Mouse (Mus musculus): Measurements from ENCODE around the gene Igsf21. TPM values are rescaled to one million over a fixed set of nuclear protein-coding genes. Genes with fewer than 3 reads are reported as not detected.
A peak's percentile ranks its signal among the peaks of the same experiment; 100 is the strongest.

Gene Igsf21
- polyA plus RNA-seq, 1 experiment from 2014 or later = 109 TPM

GRCm38 (mm10) chr4:140147079-140147840 lies 99.3 kb downstream of the Igsf21 start:
- WGBS = 62% methylated on average over 15 of the region's 15 CpGs
- Histone ChIP-seq H3K4me2 (ENCODE audit: low read length) (no peak overlapping the region), H3K27me3 (replicated peaks; ENCODE audit: control insufficient read depth, insufficient read depth, low read length) (no peaks in the 10 kb centered on the region; the same call in 1 of the 2 replicates), H3K9ac (ENCODE audit: low read depth, low read length) (0 out of 2 replicates have a peak overlapping the region, but pooled peaks have one; percentile 5), H3K4me3 (ENCODE audit: low read length) (no peak overlapping the region), H3K4me1 (ENCODE audit: control insufficient read depth, insufficient read depth, low read depth, low read length) (peaks cover 13% of the 10 kb centered on the region), H3K36me3 (ENCODE audit: control insufficient read depth, insufficient read depth, low read length) (no peaks in the 10 kb centered on the region), H3K9me3 (ENCODE audit: control insufficient read depth, low read length) (no peaks in the 10 kb centered on the region), H3K27ac (ENCODE audit: low read depth, low read length) (peak overlapping the region; percentile 53; the same call in 1 of the 2 replicates)
- no peak for ATAC-seq

- Histone ChIP-seq H3K27me3 (replicated peaks; ENCODE audit: control insufficient read depth, insufficient read depth, low read length) (no peaks in the 10 kb centered on the region), H3K9ac (ENCODE audit: low read depth, low read length) (no peak overlapping the region), H3K27ac (ENCODE audit: low read depth, low read length) (no peak overlapping the region), H3K9me3 (ENCODE audit: control insufficient read depth, low read length) (no peaks in the 10 kb centered on the region), H3K4me2 (ENCODE audit: low read length) (no peak overlapping the region), H3K4me3 (ENCODE audit: low read length) (no peak overlapping the region), H3K36me3 (ENCODE audit: control insufficient read depth, insufficient read depth, low read length) (no peaks in the 10 kb centered on the region), H3K4me1 (ENCODE audit: control insufficient read depth, insufficient read depth, low read depth, low read length) (peaks cover 13% of the 10 kb centered on the region)
- no peak for ATAC-seq
- 86% methylated on average over 10 of the region's 10 CpGs for WGBS
Observed at GRCm38 (mm10) chr4:140143884-140144525, 102.6 kb downstream of the Igsf21 start.

- no peak for ATAC-seq
- WGBS = 92% methylated on average over 6 of the region's 6 CpGs
Observed at GRCm38 (mm10) chr4:140143178-140143577, 103.4 kb downstream of the Igsf21 start.

GRCm38 (mm10) chr4:140140485-140140884 lies 106.1 kb downstream of the Igsf21 start:
- H3K36me3 ChIP-seq (ENCODE audit: control insufficient read depth, insufficient read depth, low read length) = no peaks in the 10 kb centered on the region
- H3K27me3 ChIP-seq (replicated peaks; ENCODE audit: control insufficient read depth, insufficient read depth, low read length) = no peaks in the 10 kb centered on the region
- 64% methylated on average over 9 of the region's 9 CpGs for whole genome bisulfite sequencing
- H3K9me3 ChIP-seq (ENCODE audit: control insufficient read depth, low read length) = peaks cover 3% of the 10 kb centered on the region; the same call in 1 of the 2 replicates
- peaks cover 4% of the 10 kb centered on the region for H3K4me1 ChIP-seq (ENCODE audit: control insufficient read depth, insufficient read depth, low read depth, low read length)
- no peak overlapping the region for H3K4me2 ChIP-seq (ENCODE audit: low read length)
- no peak overlapping the region for H3K9ac ChIP-seq (ENCODE audit: low read depth, low read length)
- no peak for ATAC-seq
- H3K4me3 ChIP-seq (ENCODE audit: low read length) = no peak overlapping the region
- no peak overlapping the region for H3K27ac ChIP-seq (ENCODE audit: low read depth, low read length)

More at GRCm38 (mm10) chr4:140143178-140143577, 103.4 kb downstream of the Igsf21 start:
- H3K4me1 ChIP-seq (ENCODE audit: control insufficient read depth, insufficient read depth, low read depth, low read length) = peaks cover 12% of the 10 kb centered on the region
- no peak overlapping the region for H3K9ac ChIP-seq (ENCODE audit: low read depth, low read length)
- no peak overlapping the region for H3K4me3 ChIP-seq (ENCODE audit: low read length)
- H3K9me3 ChIP-seq (ENCODE audit: control insufficient read depth, low read length) = no peaks in the 10 kb centered on the region
- H3K4me2 ChIP-seq (ENCODE audit: low read length) = no peak overlapping the region
- no peaks in the 10 kb centered on the region for H3K27me3 ChIP-seq (replicated peaks; ENCODE audit: control insufficient read depth, insufficient read depth, low read length)
- H3K27ac ChIP-seq (ENCODE audit: low read depth, low read length) = no peak overlapping the region
- H3K36me3 ChIP-seq (ENCODE audit: control insufficient read depth, insufficient read depth, low read length) = no peaks in the 10 kb centered on the region

DNA sequence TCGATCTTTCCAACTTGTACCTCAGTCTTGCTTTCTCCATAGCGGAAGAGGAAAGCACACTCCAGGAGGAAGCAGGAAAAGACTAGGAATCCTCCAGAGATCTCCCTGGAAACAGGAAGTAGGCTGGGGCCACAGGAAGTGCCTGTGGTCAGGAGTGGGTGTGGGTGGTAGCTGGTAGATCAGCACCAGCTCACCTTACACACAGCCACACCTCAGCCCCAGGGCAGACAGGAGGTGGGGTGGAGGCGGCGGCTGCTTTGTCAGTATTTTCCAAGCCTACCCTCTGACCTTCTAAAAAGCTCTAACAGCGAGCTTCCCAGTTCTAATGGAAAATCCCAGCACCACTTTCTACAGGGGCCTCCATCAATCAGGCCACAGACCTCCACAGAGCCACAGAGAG lies 107.7 kb downstream of the Igsf21 start:
- no peak overlapping the region for H3K27ac ChIP-seq (ENCODE audit: low read depth, low read length)
- no peaks in the 10 kb centered on the region for H3K27me3 ChIP-seq (replicated peaks; ENCODE audit: control insufficient read depth, insufficient read depth, low read length)
- no peak overlapping the region for H3K4me3 ChIP-seq (ENCODE audit: low read length)
- ATAC-seq = no peak
- peaks cover 3% of the 10 kb centered on the region; the same call in 1 of the 2 replicates for H3K9me3 ChIP-seq (ENCODE audit: control insufficient read depth, low read length)
- H3K9ac ChIP-seq (ENCODE audit: low read depth, low read length) = no peak overlapping the region
- no peaks in the 10 kb centered on the region for H3K4me1 ChIP-seq (ENCODE audit: control insufficient read depth, insufficient read depth, low read depth, low read length)
- 57% methylated on average over 5 of the region's 5 CpGs for WGBS
- no peak overlapping the region for H3K4me2 ChIP-seq (ENCODE audit: low read length)
- H3K36me3 ChIP-seq (ENCODE audit: control insufficient read depth, insufficient read depth, low read length) = no peaks in the 10 kb centered on the region

DNA sequence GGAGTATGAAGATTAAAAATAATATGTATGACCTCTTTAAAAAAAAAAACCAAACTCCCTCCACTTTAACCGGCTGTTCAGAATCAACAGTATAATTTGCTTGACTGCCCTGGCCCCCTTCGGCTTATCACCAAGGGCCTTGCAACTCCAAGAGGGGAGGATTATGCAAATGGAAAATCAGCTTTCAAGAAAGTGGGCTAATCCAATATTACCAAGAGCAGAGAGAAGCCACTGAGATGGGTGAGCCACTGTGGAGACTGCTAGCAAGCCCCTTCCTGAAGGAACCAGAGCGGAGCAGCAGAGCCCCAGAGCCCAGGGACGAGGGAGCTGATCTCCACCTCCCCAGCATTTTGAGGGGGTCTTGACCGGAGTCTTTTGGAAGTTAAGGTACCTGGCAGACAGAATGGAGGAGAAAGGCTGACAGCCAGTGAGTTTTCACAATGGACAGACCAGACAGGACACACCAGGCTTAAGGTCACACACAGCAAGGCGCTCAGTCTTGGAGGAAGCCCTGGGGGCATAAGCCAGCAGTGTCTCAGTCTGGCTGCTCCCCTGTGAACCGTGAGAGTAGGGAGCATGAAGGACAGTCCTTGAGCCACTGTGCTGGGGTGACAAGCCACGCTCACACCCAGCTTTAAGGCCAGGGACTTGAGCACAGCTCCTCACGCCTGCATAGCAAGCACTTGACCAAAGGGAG lies 114.8 kb downstream of the Igsf21 start:
- Histone ChIP-seq H3K27me3 (replicated peaks; ENCODE audit: control insufficient read depth, insufficient read depth, low read length) (no peaks in the 10 kb centered on the region; the same call in 1 of the 2 replicates), H3K36me3 (ENCODE audit: control insufficient read depth, insufficient read depth, low read length) (no peaks in the 10 kb centered on the region), H3K4me1 (ENCODE audit: control insufficient read depth, insufficient read depth, low read depth, low read length) (peaks cover 13% of the 10 kb centered on the region), H3K4me3 (ENCODE audit: low read length) (no peak overlapping the region), H3K9me3 (ENCODE audit: control insufficient read depth, low read length) (peaks cover 3% of the 10 kb centered on the region; the same call in 1 of the 2 replicates), H3K9ac (ENCODE audit: low read depth, low read length) (peak overlapping the region; percentile 18; the same call in 1 of the 2 replicates), H3K4me2 (ENCODE audit: low read length) (no peak overlapping the region), H3K27ac (ENCODE audit: low read depth, low read length) (no peak overlapping the region)
- no peak for ATAC-seq
- 31% methylated on average over 9 of the region's 9 CpGs for WGBS

- no peak overlapping the region for H3K9ac ChIP-seq (ENCODE audit: low read depth, low read length)
- H3K27ac ChIP-seq (ENCODE audit: low read depth, low read length) = no peak overlapping the region
- ATAC-seq = peak; percentile 44; the same call in 1 of the 2 replicates
Observed at GRCm38 (mm10) chr4:140131201-140131600, 115.4 kb downstream of the Igsf21 start.

GRCm38 (mm10) chr4:140129553-140130275 lies 116.9 kb downstream of the Igsf21 start:
- Histone ChIP-seq H3K4me3 (ENCODE audit: low read length) (no peak overlapping the region), H3K4me1 (ENCODE audit: control insufficient read depth, insufficient read depth, low read depth, low read length) (peaks cover 14% of the 10 kb centered on the region), H3K9ac (ENCODE audit: low read depth, low read length) (no peak overlapping the region), H3K9me3 (ENCODE audit: control insufficient read depth, low read length) (no peaks in the 10 kb centered on the region), H3K36me3 (ENCODE audit: control insufficient read depth, insufficient read depth, low read length) (no peaks in the 10 kb centered on the region), H3K27ac (ENCODE audit: low read depth, low read length) (no peak overlapping the region), H3K27me3 (replicated peaks; ENCODE audit: control insufficient read depth, insufficient read depth, low read length) (no peaks in the 10 kb centered on the region; the same call in 1 of the 2 replicates), H3K4me2 (ENCODE audit: low read length) (no peak overlapping the region)
- no peak for ATAC-seq
- 53% methylated on average over 12 of the region's 12 CpGs for WGBS

More at GRCm38 (mm10) chr4:140131201-140131600, 115.4 kb downstream of the Igsf21 start:
- WGBS = 6% methylated on average over 5 of the region's 5 CpGs
- Histone ChIP-seq H3K9me3 (ENCODE audit: control insufficient read depth, low read length) (peaks cover 3% of the 10 kb centered on the region; the same call in 1 of the 2 replicates), H3K4me2 (ENCODE audit: low read length) (no peak overlapping the region), H3K4me3 (ENCODE audit: low read length) (no peak overlapping the region), H3K36me3 (ENCODE audit: control insufficient read depth, insufficient read depth, low read length) (no peaks in the 10 kb centered on the region), H3K4me1 (ENCODE audit: control insufficient read depth, insufficient read depth, low read depth, low read length) (peaks cover 13% of the 10 kb centered on the region), H3K27me3 (replicated peaks; ENCODE audit: control insufficient read depth, insufficient read depth, low read length) (no peaks in the 10 kb centered on the region; the same call in 1 of the 2 replicates)

Measured in hindbrain, embryonic 16.5 days (tissue).